Mouse (Mus musculus): ENCODE measurements around the gene Qpctl.
"Not testable (repeated sequence)": the region's sequence is repeated elsewhere in the genome, so short reads cannot be mapped to it uniquely, and the experiment has no call there.

The Qpctl gene

GRCm38 (mm10) chr7:19159411-19159810, 10.3 kb upstream of the Qpctl start:
- no peak for TF ChIP-seq POU5F1 (IDR thresholded peaks at IDR 0.05; ENCODE audit: borderline replicate concordance, low read length)
- TF ChIP-seq CTCF (conservative IDR thresholded peaks at IDR 0.05; ENCODE audit: low read length), result no peak
- TF ChIP-seq NANOG (IDR thresholded peaks at IDR 0.05; ENCODE audit: borderline replicate concordance, low read length), result no peak
- Histone ChIP-seq H3K4me1 (replicated peaks; ENCODE audit: low read depth, low read length) (peaks cover 79% of the 10 kb centered on the region), H3K36me3 (ENCODE audit: insufficient read depth, low read length) (peaks cover 37% of the 10 kb centered on the region), H3K4me3 (replicated peaks; ENCODE audit: low read length) (peak overlapping the region; percentile 84), H3K9me3 (ENCODE audit: low read length) (no peaks in the 10 kb centered on the region), H3K27me3 (ENCODE audit: insufficient read depth, low read length) (peaks cover 8% of the 10 kb centered on the region; the same call in 1 of the 2 replicates)

GRCm38 (mm10) chr7:19158601-19159000, 9.5 kb upstream of the Qpctl start:
- peaks cover 8% of the 10 kb centered on the region; the same call in 1 of the 2 replicates for H3K27me3 ChIP-seq (ENCODE audit: insufficient read depth, low read length)
- TF ChIP-seq NANOG (IDR thresholded peaks at IDR 0.05; ENCODE audit: borderline replicate concordance, low read length) (no peak), POU5F1 (IDR thresholded peaks at IDR 0.05; ENCODE audit: borderline replicate concordance, low read length) (no peak), CTCF (conservative IDR thresholded peaks at IDR 0.05; ENCODE audit: low read length) (no peak)
- H3K36me3 ChIP-seq (ENCODE audit: insufficient read depth, low read length), result peaks cover 46% of the 10 kb centered on the region
- H3K4me1 ChIP-seq (replicated peaks; ENCODE audit: low read depth, low read length), result peaks cover 72% of the 10 kb centered on the region
- no peaks in the 10 kb centered on the region for H3K9me3 ChIP-seq (ENCODE audit: low read length)
- no peak overlapping the region for H3K4me3 ChIP-seq (replicated peaks; ENCODE audit: low read length)

GRCm38 (mm10) chr7:19157160-19157800, 8.2 kb upstream of the Qpctl start:
- no peaks in the 10 kb centered on the region for H3K9me3 ChIP-seq (ENCODE audit: low read length)
- peaks cover 58% of the 10 kb centered on the region for H3K4me1 ChIP-seq (replicated peaks; ENCODE audit: low read depth, low read length)
- H3K4me3 ChIP-seq (replicated peaks; ENCODE audit: low read length), result no peak overlapping the region; the same call in 1 of the 2 replicates
- TF ChIP-seq NANOG (IDR thresholded peaks at IDR 0.05; ENCODE audit: borderline replicate concordance, low read length), result no peak
- no peak for TF ChIP-seq POU5F1 (IDR thresholded peaks at IDR 0.05; ENCODE audit: borderline replicate concordance, low read length)
- peak; percentile 31 for TF ChIP-seq CTCF (conservative IDR thresholded peaks at IDR 0.05; ENCODE audit: low read length)
- peaks cover 59% of the 10 kb centered on the region for H3K36me3 ChIP-seq (ENCODE audit: insufficient read depth, low read length)
- peaks cover 3% of the 10 kb centered on the region; the same call in 1 of the 2 replicates for H3K27me3 ChIP-seq (ENCODE audit: insufficient read depth, low read length)

- H3K4me3 ChIP-seq (replicated peaks; ENCODE audit: low read length), result 0 out of 2 replicates have a peak overlapping the region, but pooled peaks have one; percentile 4
- H3K36me3 ChIP-seq (ENCODE audit: insufficient read depth, low read length), result peaks cover 72% of the 10 kb centered on the region
- H3K9me3 ChIP-seq (ENCODE audit: low read length), result no peaks in the 10 kb centered on the region
- peaks cover 68% of the 10 kb centered on the region for H3K4me1 ChIP-seq (replicated peaks; ENCODE audit: low read depth, low read length)
- peaks cover 2% of the 10 kb centered on the region; the same call in 1 of the 2 replicates for H3K27me3 ChIP-seq (ENCODE audit: insufficient read depth, low read length)
- TF ChIP-seq NANOG (IDR thresholded peaks at IDR 0.05; ENCODE audit: borderline replicate concordance, low read length) (no peak), CTCF (conservative IDR thresholded peaks at IDR 0.05; ENCODE audit: low read length) (peak; percentile 18; the same call in 1 of the 2 replicates)
Observed at GRCm38 (mm10) chr7:19155825-19156475, 6.9 kb upstream of the Qpctl start.

GRCm38 (mm10) chr7:19154796-19155195, 5.7 kb upstream of the Qpctl start:
- no peak for TF ChIP-seq NANOG (IDR thresholded peaks at IDR 0.05; ENCODE audit: borderline replicate concordance, low read length)
- TF ChIP-seq CTCF (conservative IDR thresholded peaks at IDR 0.05; ENCODE audit: low read length), result no peak
- no peak for TF ChIP-seq POU5F1 (IDR thresholded peaks at IDR 0.05; ENCODE audit: borderline replicate concordance, low read length)
- no peak overlapping the region for H3K4me3 ChIP-seq (replicated peaks; ENCODE audit: low read length)
- no peaks in the 10 kb centered on the region for H3K9me3 ChIP-seq (ENCODE audit: low read length)
- peaks cover 68% of the 10 kb centered on the region for H3K4me1 ChIP-seq (replicated peaks; ENCODE audit: low read depth, low read length)
- H3K36me3 ChIP-seq (ENCODE audit: insufficient read depth, low read length), result peaks cover 77% of the 10 kb centered on the region
- peaks cover 2% of the 10 kb centered on the region; the same call in 1 of the 2 replicates for H3K27me3 ChIP-seq (ENCODE audit: insufficient read depth, low read length)

- peak overlapping the region; percentile 99 for H3K4me3 ChIP-seq (replicated peaks; ENCODE audit: low read length)
- peaks cover 54% of the 10 kb centered on the region for H3K4me1 ChIP-seq (replicated peaks; ENCODE audit: low read depth, low read length)
- not testable (repeated sequence) for H3K9me3 ChIP-seq (ENCODE audit: low read length); H3K27me3 ChIP-seq (ENCODE audit: insufficient read depth, low read length)
- H3K36me3 ChIP-seq (ENCODE audit: insufficient read depth, low read length), result peaks cover 67% of the 10 kb centered on the region
Observed at GRCm38 (mm10) chr7:19151121-19151520, 2.0 kb upstream of the Qpctl start.

- Histone ChIP-seq H3K27me3 (ENCODE audit: insufficient read depth, low read length) (no peaks in the 10 kb centered on the region), H3K9me3 (ENCODE audit: low read length) (no peaks in the 10 kb centered on the region), H3K4me1 (replicated peaks; ENCODE audit: low read depth, low read length) (peaks cover 42% of the 10 kb centered on the region), H3K4me3 (replicated peaks; ENCODE audit: low read length) (peak within 1 kb of the TSS; percentile 99), H3K36me3 (ENCODE audit: insufficient read depth, low read length) (peaks cover 63% of the 10 kb centered on the region)
- TF ChIP-seq POU5F1 (IDR thresholded peaks at IDR 0.05; ENCODE audit: borderline replicate concordance, low read length), result no peak
- TF ChIP-seq NANOG (IDR thresholded peaks at IDR 0.05; ENCODE audit: borderline replicate concordance, low read length), result no peak
- TF ChIP-seq CTCF (conservative IDR thresholded peaks at IDR 0.05; ENCODE audit: low read length), result no peak
Observed at GRCm38 (mm10) chr7:19149626-19150025, 535 bp upstream of the Qpctl start, which contains the start of gene Snrpd2. Snrpd2 (plus strand) TSS chr7:19149722.

- H3K4me3 ChIP-seq (replicated peaks; ENCODE audit: low read length), result peak overlapping the region; percentile 99
- peaks cover 50% of the 10 kb centered on the region for H3K36me3 ChIP-seq (ENCODE audit: insufficient read depth, low read length)
- H3K9me3 ChIP-seq (ENCODE audit: low read length), result no peaks in the 10 kb centered on the region
- TF ChIP-seq CTCF (conservative IDR thresholded peaks at IDR 0.05; ENCODE audit: low read length) (no peak), POU5F1 (IDR thresholded peaks at IDR 0.05; ENCODE audit: borderline replicate concordance, low read length) (no peak), NANOG (IDR thresholded peaks at IDR 0.05; ENCODE audit: borderline replicate concordance, low read length) (no peak)
- H3K27me3 ChIP-seq (ENCODE audit: insufficient read depth, low read length), result no peaks in the 10 kb centered on the region
- peaks cover 40% of the 10 kb centered on the region for H3K4me1 ChIP-seq (replicated peaks; ENCODE audit: low read depth, low read length)
Observed at GRCm38 (mm10) chr7:19148180-19148874, 764 bp downstream of the Qpctl start.
